Mouse (Mus musculus) limb, embryonic 14.5 days (tissue): ENCODE data around the gene Ppp1r9b. TPM values are rescaled to one million over a fixed set of nuclear protein-coding genes. Genes with fewer than 3 reads are reported as not detected.
"Not testable (repeated sequence)": the region's sequence is repeated elsewhere in the genome, so short reads cannot be mapped to it uniquely, and the experiment has no call there.

Experiments
- ATAC-seq: fragments of 200-750 bp; cut with Nextera tagmentation; 2 replicates; pipeline ENCODE4 v1.8.0; 2017; ENCODE audit warnings: low read depth, moderate number of reproducible peaks, moderate TSS enrichment; ENCODE audit not compliant: low FRiP score
- DNase-seq: peaks from one replicate; pipeline ENCODE4 v3.0.0-alpha.2; 2015; ENCODE audit warnings: low spot score
- H3K27ac ChIP-seq: fragments of 300-500 bp; sonication (generic); replicated peaks from 2 replicates; pipeline ENCODE4 v1.5.1; 2014; ENCODE audit warnings: low read depth, mild to moderate bottlenecking, low read length, moderate library complexity, mixed read lengths
- H3K27me3 ChIP-seq: fragments of 300-500 bp; sonication (generic); 2 replicates; pipeline ENCODE4 v1.6.1; 2014; ENCODE audit warnings: low read length, mixed read lengths; ENCODE audit not compliant: control insufficient read depth, insufficient read depth
- H3K36me3 ChIP-seq: fragments of 300-500 bp; sonication (generic); 2 replicates; pipeline ENCODE4 v1.6.1; 2014; ENCODE audit warnings: mild to moderate bottlenecking, low read length, moderate library complexity, mixed read lengths; ENCODE audit not compliant: control insufficient read depth, insufficient read depth
- H3K4me1 ChIP-seq: fragments of 300-500 bp; sonication (generic); 2 replicates; pipeline ENCODE4 v1.6.1; 2014; ENCODE audit warnings: antibody characterized with exemption, low read length, mixed read lengths; ENCODE audit not compliant: control insufficient read depth, insufficient read depth
- H3K4me2 ChIP-seq: fragments of 300-500 bp; sonication (generic); replicated peaks from 2 replicates; pipeline ENCODE4 v1.6.1; 2014; ENCODE audit warnings: low read depth, mild to moderate bottlenecking, low read length, moderate library complexity; ENCODE audit not compliant: severe bottlenecking
- H3K4me3 ChIP-seq: fragments of 300-500 bp; sonication (generic); replicated peaks from 2 replicates; pipeline ENCODE4 v1.5.1; 2014; ENCODE audit warnings: low read length
- H3K9ac ChIP-seq: fragments of 300-500 bp; sonication (generic); 2 replicates; pipeline ENCODE4 v1.6.1; 2014; ENCODE audit warnings: mild to moderate bottlenecking, low read depth, low read length, moderate library complexity; ENCODE audit not compliant: severe bottlenecking
- H3K9me3 ChIP-seq: fragments of 300-500 bp; sonication (generic); 2 replicates; pipeline ENCODE4 v1.6.1; 2016; ENCODE audit warnings: low read length; ENCODE audit not compliant: control insufficient read depth
- POLR2A ChIP-seq: fragments of 200-500 bp; IDR thresholded peaks from 2 replicates; pipeline ENCODE4 v1.8.0; 2012; ENCODE audit warnings: inconsistent platforms, mild to moderate bottlenecking, moderate library complexity, borderline replicate concordance; ENCODE audit not compliant: insufficient read depth, insufficient read length; ENCODE audit errors: extremely low read depth
- WGBS: fragments of 180-500 bp; shearing (Covaris S2); extraction: QIAGEN DNeasy Blood & Tissue Kit; methylation state at CpG from one replicate; pipeline ENCODE4 v1.1.7; 2014; 5-methylcytosine and 5-hydroxymethylcytosine counted together
- polyA plus RNA-seq, 2 experiments: library from polyadenylated mRNA; depleted of rRNA in 1 of 2; stranded (reverse) in 1 of 2; unstranded in 1 of 2; fragments of >200 nt; fragmentation: Nextera tagmentation in 1 of 2; extraction: Ambion mirVana in 1 of 2; gene quantifications; 2 replicates each; pipeline versions ENCODE4 v1.2.1 to v1.2.3; 2012 to 2014

Gene Ppp1r9b
- polyA plus RNA-seq, 2 experiments = 17.3 to 32.8 TPM

DNA sequence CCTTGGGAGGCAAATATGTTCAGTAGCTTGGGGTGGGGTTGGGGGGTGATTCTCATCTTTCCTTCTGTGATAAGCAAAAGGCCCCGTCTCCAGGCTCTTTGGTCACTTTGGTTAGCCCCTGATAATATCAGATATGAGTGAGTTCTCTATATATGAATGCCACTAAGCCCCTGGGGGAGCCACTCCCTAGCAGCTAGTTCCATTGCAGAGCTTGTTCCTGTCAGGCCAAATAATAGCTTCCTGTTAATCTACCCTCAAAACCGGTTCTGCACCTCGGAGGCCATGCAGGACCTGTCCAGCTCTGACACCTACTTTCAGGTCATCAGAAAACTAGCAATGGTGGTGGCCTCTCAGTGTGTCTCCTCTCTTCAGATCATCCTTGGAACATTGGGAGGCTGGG, 16.6 kb downstream of the Ppp1r9b start:
- Histone ChIP-seq H3K4me1 (peaks cover 36% of the 10 kb centered on the region), H3K27me3 (no peaks in the 10 kb centered on the region), H3K9me3 (no peaks in the 10 kb centered on the region), H3K27ac (no peak overlapping the region), H3K9ac (no peak overlapping the region), H3K36me3 (peaks cover 36% of the 10 kb centered on the region), H3K4me3 (no peak overlapping the region), H3K4me2 (0 out of 2 replicates have a peak overlapping the region, but pooled peaks have one; percentile 73)
- WGBS = 65% methylated on average over 3 of the region's 3 CpGs
- TF ChIP-seq POLR2A = no peak
- no peak for DNase-seq
- no peak for ATAC-seq

DNA sequence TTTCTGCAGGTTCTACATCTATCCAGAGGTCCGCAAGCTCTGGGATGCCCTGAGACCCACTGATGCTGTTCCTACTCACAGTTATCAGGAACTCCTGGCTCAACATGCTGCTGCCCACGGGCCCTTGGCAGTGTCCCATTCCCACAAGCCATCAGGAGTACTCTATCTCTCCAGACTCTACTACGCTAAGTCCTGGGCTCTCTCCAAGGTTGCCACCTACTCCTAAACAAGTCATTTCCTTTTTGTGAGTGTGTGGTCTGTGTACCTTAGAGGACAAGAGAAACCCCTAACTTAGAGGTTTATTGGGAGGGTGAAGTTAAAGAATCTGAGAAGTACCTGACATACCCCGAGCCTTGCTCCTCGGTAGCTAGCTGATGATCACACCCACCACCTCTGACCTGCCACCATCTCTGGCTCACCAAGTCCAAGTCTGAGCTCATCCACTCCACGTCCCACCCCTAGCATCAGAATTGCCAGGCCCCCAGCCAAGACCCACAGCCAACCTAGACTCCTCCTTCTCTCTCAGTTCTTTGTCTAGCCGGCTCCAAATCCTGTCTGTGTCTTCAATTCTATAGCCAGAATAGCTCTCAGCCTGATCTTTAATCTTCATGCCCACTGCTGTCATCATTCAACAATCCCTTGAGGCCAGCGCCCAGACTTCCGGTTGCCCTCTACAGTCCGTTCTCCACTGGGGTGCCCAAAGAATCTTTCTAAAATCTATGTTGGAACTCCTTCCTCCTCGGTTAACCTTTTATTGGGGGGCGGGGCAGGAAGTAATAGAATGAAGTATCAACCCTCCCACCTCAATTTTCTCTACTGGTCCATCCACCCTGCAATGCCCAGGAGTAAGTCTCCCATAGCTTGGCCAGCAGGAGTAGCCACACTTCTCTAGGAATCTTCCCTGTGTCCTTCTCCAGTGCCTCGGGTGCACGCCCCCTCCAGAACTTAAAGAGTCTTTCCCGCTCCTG, 18.1 kb downstream of the Ppp1r9b start:
- peak overlapping the region; percentile 92 for H3K27ac ChIP-seq
- no peaks in the 10 kb centered on the region for H3K9me3 ChIP-seq
- peaks cover 22% of the 10 kb centered on the region for H3K36me3 ChIP-seq
- peak overlapping the region; percentile 85 for H3K4me3 ChIP-seq
- peaks cover 44% of the 10 kb centered on the region for H3K4me1 ChIP-seq
- H3K9ac ChIP-seq = peak overlapping the region; percentile 90
- H3K4me2 ChIP-seq = peak overlapping the region; percentile 90
- TF ChIP-seq POLR2A = no peak
- DNase-seq (peak; percentile 47), ATAC-seq (peak; percentile 44)
- no peaks in the 10 kb centered on the region for H3K27me3 ChIP-seq
- 29% methylated on average over 15 of the region's 15 CpGs for WGBS

DNA sequence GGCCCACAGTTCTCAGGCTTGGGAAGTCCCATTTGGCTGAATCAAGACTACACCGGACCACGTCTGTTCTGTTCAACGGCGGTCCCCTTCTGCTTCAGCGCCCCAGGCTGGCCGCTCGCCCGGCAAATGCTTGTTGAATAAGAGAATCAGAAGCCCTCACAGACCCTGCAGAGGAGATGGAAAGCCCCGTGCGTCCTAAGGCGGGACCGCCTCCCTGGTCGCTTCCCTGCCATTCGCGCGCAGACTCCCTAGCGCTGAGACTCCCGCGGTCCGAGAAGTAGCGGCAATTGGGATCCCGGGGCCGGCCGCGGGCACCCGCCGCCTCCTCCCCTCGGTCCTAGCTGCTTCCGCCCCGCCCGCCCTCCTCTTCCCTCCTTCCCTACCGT, 18.8 kb downstream of the Ppp1r9b start, which contains the start of gene Samd14:
Gene Samd14, plus strand, starts transcription at position 251 of the 386 bp plus-strand sequence.
- DNase-seq = peak; percentile 78
- peak; percentile 67; the same call in 1 of the 2 replicates for TF ChIP-seq POLR2A
- Histone ChIP-seq H3K36me3 (peaks cover 22% of the 10 kb centered on the region), H3K4me3 (peak within 1 kb of the TSS; percentile 85), H3K4me2 (peak within 1 kb of the TSS; percentile 90), H3K9ac (peak within 1 kb of the TSS; percentile 90), H3K4me1 (peaks cover 44% of the 10 kb centered on the region), H3K27ac (peak within 1 kb of the TSS; percentile 92), H3K27me3 (no peaks in the 10 kb centered on the region), H3K9me3 (no peaks in the 10 kb centered on the region)
- 0% methylated on average over 17 of the region's 32 CpGs for WGBS
- peak; percentile 80 for ATAC-seq

DNA sequence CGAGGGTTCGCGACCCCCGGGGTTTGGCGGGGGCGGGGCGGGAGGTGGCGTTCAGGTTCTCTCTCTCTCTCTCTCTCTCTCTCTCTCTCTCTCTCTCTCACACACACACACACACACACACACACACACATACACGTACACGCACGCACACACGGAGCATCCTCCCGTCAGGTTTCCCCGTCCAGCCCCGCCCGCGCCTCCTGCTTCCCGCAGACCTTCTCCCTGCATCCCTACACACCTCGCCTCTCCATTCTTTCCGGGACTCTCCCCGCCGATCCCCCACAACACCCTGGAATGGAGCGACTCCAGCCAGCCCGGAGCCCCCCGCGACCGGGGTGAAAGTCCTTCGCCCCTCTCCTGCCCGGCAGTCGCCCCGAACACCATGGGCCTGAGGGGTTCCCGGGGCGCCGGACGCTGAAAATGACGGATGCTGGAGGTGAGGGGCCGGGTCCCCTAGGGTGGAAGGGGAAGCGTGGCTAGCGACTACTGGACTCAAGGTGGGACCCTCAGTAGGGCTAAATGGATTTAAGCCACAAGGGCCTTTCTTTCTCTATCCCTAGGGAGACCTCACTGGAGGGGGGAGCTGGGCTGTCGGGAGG, 19.4 kb downstream of the Ppp1r9b start:
- peaks cover 44% of the 10 kb centered on the region for H3K4me1 ChIP-seq
- DNase-seq = no peak
- under 1% methylated on average over 32 of the region's 40 CpGs for WGBS

DNA sequence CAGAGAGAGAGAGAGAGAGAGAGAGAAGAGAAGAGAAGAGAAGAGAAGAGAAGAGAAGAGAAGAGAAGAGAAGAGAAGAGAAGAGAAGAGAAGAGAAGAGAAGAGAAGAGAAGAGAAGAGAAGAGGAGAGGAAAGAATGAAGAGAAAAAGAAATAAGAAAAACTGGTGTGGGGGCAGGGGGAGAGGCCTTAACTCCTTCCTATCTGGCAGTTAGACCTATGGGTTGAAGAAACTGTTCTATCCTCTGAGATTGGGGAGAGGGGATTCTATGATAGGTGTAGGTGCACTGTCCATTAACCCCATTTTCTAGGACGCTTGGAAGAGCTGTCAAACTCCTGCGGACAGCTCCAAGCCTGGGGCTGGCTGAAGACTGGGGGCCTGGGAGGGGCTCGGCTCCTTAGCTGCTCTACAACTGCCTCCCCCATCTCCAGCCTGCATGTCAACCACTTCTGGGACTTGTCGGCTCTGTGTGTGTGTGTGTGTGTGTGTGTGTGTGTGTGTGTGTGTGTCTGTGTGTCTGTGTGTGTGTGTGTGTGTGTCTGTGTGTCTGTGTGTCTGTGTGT, 20.1 kb downstream of the Ppp1r9b start:
- ATAC-seq, H3K9me3 ChIP-seq, DNase-seq, H3K27me3 ChIP-seq: not testable (repeated sequence)
- Histone ChIP-seq H3K36me3 (peaks cover 21% of the 10 kb centered on the region), H3K4me2 (peak overlapping the region; percentile 90), H3K27ac (peak overlapping the region; percentile 92; the same call in 1 of the 2 replicates), H3K4me1 (peaks cover 43% of the 10 kb centered on the region), H3K4me3 (peak overlapping the region; percentile 85), H3K9ac (peak overlapping the region; percentile 90)
- 9% methylated on average over 4 of the region's 4 CpGs for WGBS

More for the DNA sequence above, 19.4 kb downstream of the Ppp1r9b start:
- Histone ChIP-seq H3K27ac (peak overlapping the region; percentile 92), H3K36me3 (peaks cover 21% of the 10 kb centered on the region), H3K27me3 (no peaks in the 10 kb centered on the region), H3K9ac (peak overlapping the region; percentile 90), H3K9me3 (no peaks in the 10 kb centered on the region), H3K4me2 (peak overlapping the region; percentile 90), H3K4me3 (peak overlapping the region; percentile 85)
- ATAC-seq = peak; percentile 35; the same call in 1 of the 2 replicates
- TF ChIP-seq POLR2A = no peak
